Mouse (Mus musculus): Measurements from ENCODE around the gene Gfy. TPM values are rescaled to one million over a fixed set of nuclear protein-coding genes. Genes with fewer than 3 reads are reported as not detected.

The Gfy gene
- polyA plus RNA-seq, 1 experiment from 2014 or later: not detected

- H3K36me3 ChIP-seq: no peaks in the 10 kb centered on the region
Measured at GRCm38 (mm10) chr7:45211070-45211469, 31.7 kb upstream of the Gfy start.

GRCm38 (mm10) chr7:45208260-45208659 lies 28.9 kb upstream of the Gfy start:
- 72% methylated on average over 6 of the region's 6 CpGs for WGBS
- Histone ChIP-seq H3K4me3 (no peak overlapping the region), H3K4me2 (no peak overlapping the region), H3K4me1 (replicated peaks) (peaks cover 6% of the 10 kb centered on the region), H3K9ac (no peak overlapping the region), H3K36me3 (no peaks in the 10 kb centered on the region), H3K9me3 (replicated peaks) (no peaks in the 10 kb centered on the region), H3K27me3 (replicated peaks) (peaks cover 37% of the 10 kb centered on the region), H3K27ac (ENCODE audit: poor library complexity, severe bottlenecking) (no peak overlapping the region)
- ATAC-seq (ENCODE audit: insufficient number of reproducible peaks, low FRiP score): no peak

More at GRCm38 (mm10) chr7:45211070-45211469, 31.7 kb upstream of the Gfy start:
- 41% methylated on average over 10 of the region's 10 CpGs for WGBS
- Histone ChIP-seq H3K27ac (ENCODE audit: poor library complexity, severe bottlenecking) (no peak overlapping the region), H3K4me1 (replicated peaks) (peaks cover 10% of the 10 kb centered on the region), H3K4me2 (peak overlapping the region; percentile 52), H3K9me3 (replicated peaks) (no peaks in the 10 kb centered on the region), H3K9ac (no peak overlapping the region), H3K4me3 (no peak overlapping the region), H3K27me3 (replicated peaks) (peaks cover 30% of the 10 kb centered on the region)
- no peak for ATAC-seq (ENCODE audit: insufficient number of reproducible peaks, low FRiP score)

GRCm38 (mm10) chr7:45204380-45205143 lies 25.2 kb upstream of the Gfy start, which contains the start of gene Ccdc155:
TSS of gene Ccdc155 (minus strand) at chr7:45204892.
- 8% methylated on average over 44 of the region's 44 CpGs for WGBS
- Histone ChIP-seq H3K4me1 (replicated peaks) (peaks cover 9% of the 10 kb centered on the region), H3K9me3 (replicated peaks) (no peaks in the 10 kb centered on the region), H3K27me3 (replicated peaks) (peaks cover 29% of the 10 kb centered on the region), H3K4me2 (peak within 1 kb of the TSS; percentile 68), H3K4me3 (peak within 1 kb of the TSS; percentile 47), H3K27ac (ENCODE audit: poor library complexity, severe bottlenecking) (no peak within 1 kb of the TSS), H3K36me3 (no peaks in the 10 kb centered on the region), H3K9ac (peak within 1 kb of the TSS; percentile 57)
- ATAC-seq (ENCODE audit: insufficient number of reproducible peaks, low FRiP score): peak; percentile 88

- Histone ChIP-seq H3K9ac (peak overlapping the region; percentile 13; the same call in 1 of the 2 replicates), H3K27me3 (replicated peaks) (peaks cover 34% of the 10 kb centered on the region), H3K27ac (ENCODE audit: poor library complexity, severe bottlenecking) (no peak overlapping the region), H3K4me2 (no peak overlapping the region), H3K36me3 (no peaks in the 10 kb centered on the region), H3K9me3 (replicated peaks) (no peaks in the 10 kb centered on the region), H3K4me3 (no peak overlapping the region), H3K4me1 (replicated peaks) (peaks cover 9% of the 10 kb centered on the region)
- 17% methylated on average over 10 of the region's 10 CpGs for WGBS
- no peak for ATAC-seq (ENCODE audit: insufficient number of reproducible peaks, low FRiP score)
Measured at GRCm38 (mm10) chr7:45202654-45203053, 23.3 kb upstream of the Gfy start.

DNA sequence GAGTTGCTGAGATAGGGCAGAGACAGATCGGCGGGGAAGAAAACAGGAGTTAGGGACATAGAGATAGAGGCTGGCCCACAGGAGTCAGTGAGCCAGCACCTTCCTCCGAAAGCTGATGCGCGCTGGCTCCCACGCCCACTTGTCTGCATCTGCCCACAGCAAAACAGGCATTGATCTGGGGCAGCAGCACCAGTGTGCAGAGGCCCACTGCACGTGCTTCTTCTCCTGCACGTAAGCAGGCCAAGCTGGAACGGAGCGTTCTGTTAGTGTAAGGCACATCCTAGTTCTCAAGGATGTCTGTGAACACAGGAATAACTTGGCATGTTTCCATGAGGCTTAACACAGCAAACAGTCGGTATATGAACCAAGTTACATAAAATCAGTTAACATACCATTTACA lies 19.6 kb upstream of the Gfy start:
- H3K9me3 ChIP-seq (replicated peaks): no peaks in the 10 kb centered on the region
- no peak overlapping the region for H3K4me2 ChIP-seq
- ATAC-seq (ENCODE audit: insufficient number of reproducible peaks, low FRiP score): no peak
- H3K36me3 ChIP-seq: no peaks in the 10 kb centered on the region
- H3K27me3 ChIP-seq (replicated peaks): peaks cover 47% of the 10 kb centered on the region
- WGBS: 72% methylated on average over 11 of the region's 11 CpGs
- peaks cover 19% of the 10 kb centered on the region for H3K4me1 ChIP-seq (replicated peaks)
- no peak overlapping the region for H3K9ac ChIP-seq
- no peak overlapping the region for H3K27ac ChIP-seq (ENCODE audit: poor library complexity, severe bottlenecking)
- H3K4me3 ChIP-seq: no peak overlapping the region

DNA sequence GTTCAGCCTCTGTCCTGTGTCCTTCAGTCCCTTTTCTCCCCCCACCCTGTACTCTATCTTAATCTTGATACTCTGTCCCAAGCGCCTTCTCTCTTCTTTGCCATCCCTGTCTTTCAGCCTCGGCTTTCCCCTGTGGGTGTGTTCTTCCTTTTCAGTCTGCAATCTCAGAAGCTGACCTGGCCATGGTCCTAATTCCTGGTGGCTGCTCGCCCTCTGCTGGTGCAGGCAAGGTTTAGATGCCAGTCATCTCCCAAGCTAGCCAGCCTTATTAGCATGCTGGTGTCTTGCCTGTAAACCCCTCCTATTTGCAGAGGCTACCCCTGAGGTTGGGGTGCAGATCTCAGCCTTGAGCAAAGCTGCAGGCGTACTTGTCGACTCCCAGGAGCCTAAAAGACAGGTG lies 19.1 kb upstream of the Gfy start:
- no peaks in the 10 kb centered on the region for H3K9me3 ChIP-seq (replicated peaks)
- H3K4me1 ChIP-seq (replicated peaks): peaks cover 19% of the 10 kb centered on the region
- H3K27ac ChIP-seq (ENCODE audit: poor library complexity, severe bottlenecking): no peak overlapping the region
- peak overlapping the region; percentile 59 for H3K9ac ChIP-seq
- peaks cover 49% of the 10 kb centered on the region for H3K27me3 ChIP-seq (replicated peaks)
- no peak overlapping the region for H3K4me3 ChIP-seq
- WGBS: 9% methylated on average over 5 of the region's 5 CpGs
- no peak overlapping the region for H3K4me2 ChIP-seq
- H3K36me3 ChIP-seq: no peaks in the 10 kb centered on the region
- ATAC-seq (ENCODE audit: insufficient number of reproducible peaks, low FRiP score): no peak

DNA sequence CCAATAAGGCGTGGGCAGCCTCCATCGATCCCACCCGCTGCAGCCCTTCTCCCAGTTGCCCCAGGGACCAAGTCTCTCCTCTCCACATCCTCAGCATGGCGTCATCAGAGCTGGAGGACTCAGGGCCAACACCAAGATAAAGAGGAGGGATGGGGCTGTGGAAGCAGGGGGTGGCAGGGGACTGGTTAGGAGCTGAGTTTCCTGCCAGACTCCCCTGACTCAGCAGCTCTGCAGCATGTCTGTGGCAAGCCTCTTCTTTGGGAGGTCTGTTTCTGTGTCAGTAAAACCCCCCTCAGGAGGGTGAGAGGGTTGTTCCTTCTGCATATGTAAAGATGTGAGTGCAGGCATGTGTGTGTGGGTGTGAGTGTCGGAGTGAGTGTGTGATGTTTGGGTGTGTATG lies 17.6 kb upstream of the Gfy start:
- Histone ChIP-seq H3K4me3 (no peak overlapping the region), H3K9me3 (replicated peaks) (no peaks in the 10 kb centered on the region), H3K9ac (no peak overlapping the region), H3K27me3 (replicated peaks) (peaks cover 54% of the 10 kb centered on the region), H3K4me1 (replicated peaks) (peaks cover 12% of the 10 kb centered on the region), H3K36me3 (no peaks in the 10 kb centered on the region), H3K27ac (ENCODE audit: poor library complexity, severe bottlenecking) (no peak overlapping the region), H3K4me2 (no peak overlapping the region)
- WGBS: 59% methylated on average over 5 of the region's 5 CpGs
- ATAC-seq (ENCODE audit: insufficient number of reproducible peaks, low FRiP score): no peak

DNA sequence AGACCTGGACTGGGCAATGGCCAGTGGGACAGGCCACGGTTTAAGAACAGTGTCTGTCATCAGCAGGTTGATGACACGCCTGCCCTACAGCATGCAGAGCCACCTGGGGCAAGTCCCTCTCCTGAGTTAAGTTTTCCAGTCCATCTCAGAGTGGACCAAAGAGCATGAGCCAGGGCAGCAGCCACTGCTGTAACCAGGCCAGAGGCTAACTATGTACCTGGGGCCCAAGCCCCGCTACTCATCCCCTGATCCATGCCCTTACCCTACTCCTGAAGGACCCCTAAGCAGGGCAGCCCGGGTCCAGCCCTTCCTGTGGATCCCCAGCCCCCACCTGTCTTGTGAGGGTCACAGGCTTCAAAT lies 16.8 kb upstream of the Gfy start:
- WGBS: 76% methylated on average over 4 of the region's 4 CpGs
- Histone ChIP-seq H3K9ac (no peak overlapping the region), H3K9me3 (replicated peaks) (no peaks in the 10 kb centered on the region), H3K27ac (ENCODE audit: poor library complexity, severe bottlenecking) (no peak overlapping the region), H3K4me2 (no peak overlapping the region), H3K27me3 (replicated peaks) (peaks cover 60% of the 10 kb centered on the region), H3K4me1 (replicated peaks) (peaks cover 19% of the 10 kb centered on the region), H3K36me3 (no peaks in the 10 kb centered on the region), H3K4me3 (no peak overlapping the region)
- ATAC-seq (ENCODE audit: insufficient number of reproducible peaks, low FRiP score): no peak

DNA sequence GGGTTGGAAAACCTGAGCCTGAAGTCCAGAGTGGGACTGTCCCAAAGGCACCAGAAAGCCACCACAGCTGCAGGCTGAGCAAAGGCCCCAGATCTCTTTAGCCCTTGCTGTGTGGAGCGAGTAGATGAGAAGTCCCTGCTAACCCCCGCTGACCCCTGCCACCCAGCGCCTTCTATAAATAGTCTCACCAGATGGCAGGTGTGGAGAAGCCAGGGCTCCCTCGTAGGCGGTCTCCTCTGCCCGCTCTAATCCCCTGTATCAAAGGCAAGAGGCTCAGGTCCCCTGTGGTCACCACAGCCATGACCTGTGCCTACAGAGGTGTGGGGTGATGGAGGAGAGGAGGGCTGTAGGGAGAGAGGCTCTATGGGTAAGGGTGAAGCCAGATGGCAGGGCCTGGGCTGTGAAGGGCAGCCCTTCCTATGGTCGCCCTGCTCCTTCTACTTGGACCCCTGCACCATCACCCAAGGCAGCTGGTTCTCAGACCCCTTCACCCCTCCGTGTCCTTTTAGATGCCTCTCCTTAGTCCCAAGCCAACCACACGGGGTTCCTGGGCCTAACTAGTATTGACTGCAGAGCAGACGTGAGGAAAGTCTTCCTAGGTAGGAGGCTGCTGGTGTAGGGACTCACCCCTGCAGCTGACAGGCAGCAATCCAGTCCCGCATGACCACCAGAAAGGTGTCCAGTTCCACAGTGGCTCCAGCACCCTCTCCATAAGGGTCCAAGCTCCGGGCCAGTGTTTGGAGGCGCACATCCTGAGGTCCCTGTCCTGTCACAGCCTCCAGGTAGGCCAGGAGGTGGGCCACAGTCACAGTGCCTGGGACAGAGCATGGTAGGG lies 16.2 kb upstream of the Gfy start:
- no peak overlapping the region for H3K4me3 ChIP-seq
- H3K27me3 ChIP-seq (replicated peaks): peaks cover 62% of the 10 kb centered on the region
- H3K4me1 ChIP-seq (replicated peaks): peaks cover 23% of the 10 kb centered on the region
- H3K9me3 ChIP-seq (replicated peaks): no peaks in the 10 kb centered on the region
- H3K9ac ChIP-seq: no peak overlapping the region
- no peak overlapping the region for H3K27ac ChIP-seq (ENCODE audit: poor library complexity, severe bottlenecking)
- ATAC-seq (ENCODE audit: insufficient number of reproducible peaks, low FRiP score): no peak
- no peak overlapping the region for H3K4me2 ChIP-seq
- 44% methylated on average over 13 of the region's 13 CpGs for WGBS
- no peaks in the 10 kb centered on the region for H3K36me3 ChIP-seq

- 70% methylated on average over 17 of the region's 17 CpGs for WGBS
- H3K4me2 ChIP-seq: no peak overlapping the region
- H3K27me3 ChIP-seq (replicated peaks): peaks cover 65% of the 10 kb centered on the region
- peaks cover 23% of the 10 kb centered on the region for H3K4me1 ChIP-seq (replicated peaks)
- no peak for ATAC-seq (ENCODE audit: insufficient number of reproducible peaks, low FRiP score)
- H3K36me3 ChIP-seq: no peaks in the 10 kb centered on the region
- H3K9ac ChIP-seq: no peak overlapping the region
- H3K4me3 ChIP-seq: no peak overlapping the region
- no peaks in the 10 kb centered on the region for H3K9me3 ChIP-seq (replicated peaks)
- no peak overlapping the region for H3K27ac ChIP-seq (ENCODE audit: poor library complexity, severe bottlenecking)
Measured at GRCm38 (mm10) chr7:45193871-45194785, 14.8 kb upstream of the Gfy start.

- no peak overlapping the region for H3K27ac ChIP-seq (ENCODE audit: poor library complexity, severe bottlenecking)
Measured at GRCm38 (mm10) chr7:45193406-45193805, 14.0 kb upstream of the Gfy start.

More at GRCm38 (mm10) chr7:45193406-45193805, 14.0 kb upstream of the Gfy start:
- Histone ChIP-seq H3K4me2 (no peak overlapping the region), H3K9me3 (replicated peaks) (no peaks in the 10 kb centered on the region), H3K4me3 (no peak overlapping the region), H3K9ac (no peak overlapping the region), H3K4me1 (replicated peaks) (peaks cover 23% of the 10 kb centered on the region), H3K36me3 (no peaks in the 10 kb centered on the region), H3K27me3 (replicated peaks) (peaks cover 68% of the 10 kb centered on the region)
- ATAC-seq (ENCODE audit: insufficient number of reproducible peaks, low FRiP score): no peak
- WGBS: 60% methylated on average over 5 of the region's 5 CpGs
